Mouse (Mus musculus) G1E-ER4 (cell line): ENCODE data around the gene Xkr7. TPM values are rescaled to one million over a fixed set of nuclear protein-coding genes. Genes with fewer than 3 reads are reported as not detected.

Source experiments
- GATA1 ChIP-seq: IDR thresholded peaks from one replicate; pipeline ENCODE4 v1.8.0; 2012; ENCODE audit warnings: low read length, inconsistent platforms
- polyA plus RNA-seq: library from polyadenylated mRNA; stranded (reverse); fragments of >175 nt; gene quantifications from 2 replicates; pipeline ENCODE4 v1.2.3, GENCODE M21; 2012

The Xkr7 gene
- polyA plus RNA-seq, 1 experiment, result not detected

GRCm38 (mm10) chr2:153083275-153083674 lies 51.6 kb downstream of the Xkr7 start:
- no peak for TF ChIP-seq GATA1

- no peak for TF ChIP-seq GATA1
These were observed 52.2 kb downstream of the Xkr7 start for GRCm38 (mm10) chr2:153083824-153084223.

- no peak for TF ChIP-seq GATA1
These were observed 52.8 kb downstream of the Xkr7 start for GRCm38 (mm10) chr2:153084261-153084976.

GRCm38 (mm10) chr2:153085556-153085955 lies 53.9 kb downstream of the Xkr7 start:
- no peak for TF ChIP-seq GATA1

- TF ChIP-seq GATA1, result no peak
These were observed 54.5 kb downstream of the Xkr7 start for GRCm38 (mm10) chr2:153086166-153086565.

- no peak for TF ChIP-seq GATA1
These were observed 55.4 kb downstream of the Xkr7 start for GRCm38 (mm10) chr2:153087091-153087490.

GRCm38 (mm10) chr2:153089316-153089715 lies 57.7 kb downstream of the Xkr7 start:
- TF ChIP-seq GATA1, result no peak

GRCm38 (mm10) chr2:153090551-153091165 lies 59.0 kb downstream of the Xkr7 start:
- no peak for TF ChIP-seq GATA1

Other genes starting within 250 kb of the Xkr7 start
- gene Bcl2l1, start 200.1 kb upstream of the Xkr7 start, polyA plus RNA-seq, result 53.0 and 76.9 TPM in 2 replicates
- gene Tpx2, start 183.9 kb upstream of the Xkr7 start, polyA plus RNA-seq, result 11.1 and 18.9 TPM in 2 replicates
- not detected in 2 replicates for gene Mylk2, start 120.5 kb upstream of the Xkr7 start, polyA plus RNA-seq
- gene Foxs1, start 98.6 kb upstream of the Xkr7 start, polyA plus RNA-seq, result not detected in 2 replicates
- gene Dusp15, start 80.2 kb upstream of the Xkr7 start, polyA plus RNA-seq, result not detected in 2 replicates
- gene Ttll9, start 69.4 kb upstream of the Xkr7 start, polyA plus RNA-seq, result not detected in 2 replicates
- gene Pdrg1, start 16.4 kb upstream of the Xkr7 start, polyA plus RNA-seq, result 52.8 and 80.7 TPM in 2 replicates
- gene Ccm2l, start 34.1 kb downstream of the Xkr7 start, polyA plus RNA-seq, result not detected in 2 replicates
- not detected in 2 replicates for gene Hck, start 76.6 kb downstream of the Xkr7 start, polyA plus RNA-seq
- gene Tm9sf4, start 129.5 kb downstream of the Xkr7 start, polyA plus RNA-seq, result 22.0 and 39.4 TPM in 2 replicates
- 0.51 and 0.59 TPM in 2 replicates for gene Tspyl3, start 193.6 kb downstream of the Xkr7 start, polyA plus RNA-seq
- gene Plagl2, start 209.6 kb downstream of the Xkr7 start, polyA plus RNA-seq, result 25.6 and 35.2 TPM in 2 replicates
- 10.2 and 11.8 TPM in 2 replicates for gene Pofut1, start 209.7 kb downstream of the Xkr7 start, polyA plus RNA-seq